17 mouse cellular contexts compared by ENCODE assay signal in genomic region chr4:39817675-39818074, GRCm38 (mm10).
"Had no signal": no experiment of that assay in that cellular context is flagged by ENCODE, and none has a peak within 500 bp of the region (broad histone marks: within the 10 kb centered on the region; RNA-seq: fewer than 3 reads in every experiment).

No protein-coding gene starts in this region.

- DNase-seq: lung, adult 18-20 months; lung, embryonic 14.5 days; lung, postnatal 10 days; lung, postnatal 4 days; retina, postnatal 1 day; right cerebral cortex, adult 18-20 months; right cerebral cortex, postnatal 25 days; right cerebral cortex, postnatal 4 days; spleen, adult 18-20 months; thymus, adult 18-20 months; thymus, postnatal 14 days; thymus, postnatal 36 days had no signal

- H3K27ac ChIP-seq: liver, embryonic 12.5 days; liver, embryonic 14.5 days; neural tube, embryonic 13.5 days; neural tube, embryonic 15.5 days had no signal

- H3K4me2 ChIP-seq: liver, embryonic 12.5 days; lung, embryonic 14.5 days; neural tube, embryonic 13.5 days; neural tube, embryonic 15.5 days had no signal

- H3K36me3 ChIP-seq: liver, embryonic 12.5 days; neural tube, embryonic 13.5 days; neural tube, embryonic 15.5 days had no signal

- H3K9me3 ChIP-seq: liver, embryonic 12.5 days; neural tube, embryonic 13.5 days; neural tube, embryonic 15.5 days had no signal

- H3K4me3 ChIP-seq: liver, embryonic 12.5 days; myocyte; neural tube, embryonic 13.5 days; neural tube, embryonic 15.5 days had no signal

- H3K9ac ChIP-seq: liver, embryonic 12.5 days; liver, embryonic 14.5 days; lung, embryonic 14.5 days; neural tube, embryonic 13.5 days; neural tube, embryonic 15.5 days had no signal

- H3K4me1 ChIP-seq: liver, embryonic 12.5 days; neural tube, embryonic 13.5 days; neural tube, embryonic 15.5 days had no signal

- ATAC-seq: liver, embryonic 12.5 days had no signal

- H3K27me3 ChIP-seq: liver, embryonic 12.5 days; neural tube, embryonic 13.5 days; neural tube, embryonic 15.5 days had no signal
